Mouse (Mus musculus): Measurements from ENCODE around the gene Foxk2. TPM values are rescaled to one million over a fixed set of nuclear protein-coding genes. Genes with fewer than 3 reads are reported as not detected.

Gene Foxk2
- polyA plus RNA-seq (2014; fragmentation: Nextera tagmentation; extraction: Ambion mirVana), result 9.6 and 11.6 TPM in 2 replicates

DNA sequence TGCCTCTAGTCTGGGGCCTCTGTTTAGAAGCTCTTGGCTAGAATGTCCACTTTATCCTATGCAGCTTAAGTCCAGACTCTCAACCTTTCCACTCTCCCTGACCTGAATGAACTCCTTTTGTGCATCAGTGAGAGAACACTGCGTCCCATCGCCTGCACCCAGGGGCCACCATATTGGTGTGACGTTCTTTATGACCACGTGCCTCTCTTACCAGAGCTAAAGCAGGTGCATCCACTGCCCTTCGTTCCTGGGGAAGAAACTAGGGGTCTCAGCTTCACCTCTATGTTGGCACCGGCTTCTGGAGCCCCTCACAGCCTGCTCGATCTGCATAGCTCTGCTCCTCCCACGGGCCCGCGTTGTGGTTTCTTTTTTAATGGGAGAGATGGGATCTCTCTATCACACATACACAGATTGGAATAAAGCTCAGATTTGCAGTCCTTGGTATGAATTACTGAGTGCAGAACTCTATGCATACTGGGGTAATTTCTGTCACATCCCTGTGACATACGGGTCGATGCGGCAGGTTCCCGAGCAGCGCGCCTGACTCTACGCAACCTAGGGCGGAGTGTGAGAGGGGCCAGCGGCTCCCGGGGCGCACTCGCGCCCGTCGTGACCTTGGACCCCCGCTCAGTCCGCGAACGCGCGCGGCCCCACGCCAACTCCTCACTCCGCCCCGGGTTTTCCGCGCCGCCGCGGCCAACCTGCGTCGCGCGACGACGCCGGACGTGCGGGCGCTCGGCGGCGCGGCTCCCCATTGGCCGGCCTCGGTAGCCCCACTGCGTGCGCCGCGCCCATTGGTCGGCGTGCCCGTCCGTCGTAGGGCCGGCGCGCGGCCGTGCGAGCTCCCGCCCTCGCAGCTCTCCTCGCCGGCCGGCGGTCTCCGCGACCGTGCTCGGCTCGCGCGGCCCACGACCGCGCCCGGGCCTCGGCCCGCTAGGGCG lies at the start of gene Foxk2:
Foxk2 (plus strand) TSS at position 831 of the 941 bp plus-strand sequence.
- H3K36me3 ChIP-seq (ENCODE audit: control insufficient read depth, insufficient read depth, low read length), result peaks cover 21% of the 10 kb centered on the region; the same call in 1 of the 2 replicates
- H3K9ac ChIP-seq (replicated peaks; ENCODE audit: low read depth, low read length), result peak within 1 kb of the TSS; percentile 93
- peak; percentile 98 for ATAC-seq (ENCODE audit: insufficient number of reproducible peaks, insufficient read depth, low FRiP score, low read depth)
- H3K4me3 ChIP-seq (ENCODE audit: low read depth, low read length), result peak within 1 kb of the TSS; percentile 99
- H3K27ac ChIP-seq (ENCODE audit: low read length), result peak within 1 kb of the TSS; percentile 86
- WGBS, result under 1% methylated on average over 84 of the region's 91 CpGs
- H3K4me1 ChIP-seq (ENCODE audit: control insufficient read depth, insufficient read depth, low read length), result peaks cover 13% of the 10 kb centered on the region; the same call in 1 of the 2 replicates
- peak within 1 kb of the TSS; percentile 79 for H3K4me2 ChIP-seq (replicated peaks; ENCODE audit: low read depth, low read length)
- no peaks in the 10 kb centered on the region for H3K9me3 ChIP-seq (ENCODE audit: control insufficient read depth, low read depth, low read length)
- no peaks in the 10 kb centered on the region for H3K27me3 ChIP-seq (ENCODE audit: control insufficient read depth, insufficient read depth, low read length)

DNA sequence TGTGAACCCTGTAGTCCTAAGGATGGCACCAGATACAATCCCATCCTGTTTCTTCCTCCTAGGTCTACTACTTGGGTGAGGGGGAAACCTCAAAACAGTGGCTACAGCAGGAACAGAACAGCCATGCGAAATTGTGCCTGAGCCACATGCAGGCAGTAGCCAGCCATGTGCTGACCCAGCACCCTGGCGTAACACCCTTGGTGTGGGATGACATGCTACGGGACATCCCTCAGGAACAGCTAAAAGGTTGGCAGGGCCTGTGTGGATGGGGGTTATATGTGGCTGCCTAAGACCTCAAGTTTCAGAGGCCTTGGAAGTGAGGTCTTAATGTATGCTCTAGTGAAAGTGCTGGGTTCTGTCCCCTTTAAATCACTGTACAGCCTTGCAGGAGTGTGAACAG lies 43.0 kb upstream of the Foxk2 start:
- no peak overlapping the region for H3K4me3 ChIP-seq (ENCODE audit: low read depth, low read length)
- no peak overlapping the region for H3K4me2 ChIP-seq (replicated peaks; ENCODE audit: low read depth, low read length)
- H3K36me3 ChIP-seq (ENCODE audit: control insufficient read depth, insufficient read depth, low read length), result peaks cover 25% of the 10 kb centered on the region
- H3K27ac ChIP-seq (ENCODE audit: low read length), result no peak overlapping the region
- 92% methylated on average over 3 of the region's 3 CpGs for WGBS
- no peaks in the 10 kb centered on the region for H3K9me3 ChIP-seq (ENCODE audit: control insufficient read depth, low read depth, low read length)
- H3K9ac ChIP-seq (replicated peaks; ENCODE audit: low read depth, low read length), result no peak overlapping the region
- H3K27me3 ChIP-seq (ENCODE audit: control insufficient read depth, insufficient read depth, low read length), result no peaks in the 10 kb centered on the region
- no peak for ATAC-seq (ENCODE audit: insufficient number of reproducible peaks, insufficient read depth, low FRiP score, low read depth)
- H3K4me1 ChIP-seq (ENCODE audit: control insufficient read depth, insufficient read depth, low read length), result no peaks in the 10 kb centered on the region

DNA sequence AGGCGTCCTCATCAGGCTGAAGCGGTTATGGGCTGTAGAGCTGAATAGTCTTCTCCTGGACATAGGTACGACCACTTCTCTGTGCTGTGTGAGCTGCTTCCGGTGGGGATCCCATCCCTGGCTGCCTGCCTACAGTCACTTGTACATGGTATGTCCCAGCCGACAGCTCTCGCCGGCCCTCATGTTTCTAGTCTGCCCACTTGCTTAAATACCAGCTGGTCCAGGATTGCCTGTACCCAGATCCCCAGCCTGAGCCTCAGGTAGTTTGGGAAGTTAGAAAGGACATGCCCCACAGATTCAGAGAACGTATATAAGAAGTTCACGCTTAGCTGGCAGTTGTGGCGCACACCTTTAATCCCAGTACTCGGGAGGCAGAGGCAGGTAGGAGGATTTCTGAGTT lies 40.0 kb upstream of the Foxk2 start:
- Histone ChIP-seq H3K4me2 (replicated peaks; ENCODE audit: low read depth, low read length) (no peak overlapping the region), H3K27ac (ENCODE audit: low read length) (no peak overlapping the region), H3K36me3 (ENCODE audit: control insufficient read depth, insufficient read depth, low read length) (peaks cover 52% of the 10 kb centered on the region), H3K9ac (replicated peaks; ENCODE audit: low read depth, low read length) (no peak overlapping the region), H3K9me3 (ENCODE audit: control insufficient read depth, low read depth, low read length) (no peaks in the 10 kb centered on the region), H3K4me3 (ENCODE audit: low read depth, low read length) (no peak overlapping the region), H3K4me1 (ENCODE audit: control insufficient read depth, insufficient read depth, low read length) (no peaks in the 10 kb centered on the region), H3K27me3 (ENCODE audit: control insufficient read depth, insufficient read depth, low read length) (no peaks in the 10 kb centered on the region)
- no peak for ATAC-seq (ENCODE audit: insufficient number of reproducible peaks, insufficient read depth, low FRiP score, low read depth)
- 90% methylated on average over 11 of the region's 11 CpGs for WGBS

DNA sequence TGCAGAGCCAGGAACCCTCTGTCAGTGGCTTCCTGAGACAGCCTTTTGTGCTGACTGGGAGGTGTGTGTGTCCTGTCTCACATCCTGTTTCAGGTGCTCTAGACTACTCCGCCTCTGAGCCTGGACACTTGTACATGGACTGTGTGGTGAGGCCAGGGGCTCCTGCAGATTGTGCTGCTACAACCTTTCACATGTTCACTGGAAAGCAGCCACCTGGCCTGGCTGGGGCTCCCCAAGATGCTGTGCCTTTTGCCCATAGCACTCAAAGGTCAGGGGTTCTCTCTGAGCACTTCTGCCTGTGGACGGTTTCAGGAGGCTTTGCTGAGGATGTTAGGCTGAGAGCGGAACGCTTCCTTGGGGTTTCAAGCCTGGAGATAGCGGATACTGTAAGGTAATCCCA lies 39.0 kb upstream of the Foxk2 start:
- Histone ChIP-seq H3K27ac (ENCODE audit: low read length) (no peak overlapping the region), H3K36me3 (ENCODE audit: control insufficient read depth, insufficient read depth, low read length) (peaks cover 58% of the 10 kb centered on the region), H3K4me2 (replicated peaks; ENCODE audit: low read depth, low read length) (no peak overlapping the region), H3K9ac (replicated peaks; ENCODE audit: low read depth, low read length) (no peak overlapping the region), H3K27me3 (ENCODE audit: control insufficient read depth, insufficient read depth, low read length) (no peaks in the 10 kb centered on the region), H3K9me3 (ENCODE audit: control insufficient read depth, low read depth, low read length) (no peaks in the 10 kb centered on the region), H3K4me3 (ENCODE audit: low read depth, low read length) (no peak overlapping the region), H3K4me1 (ENCODE audit: control insufficient read depth, insufficient read depth, low read length) (no peaks in the 10 kb centered on the region)
- 76% methylated on average over 5 of the region's 5 CpGs for WGBS
- ATAC-seq (ENCODE audit: insufficient number of reproducible peaks, insufficient read depth, low FRiP score, low read depth), result no peak

DNA sequence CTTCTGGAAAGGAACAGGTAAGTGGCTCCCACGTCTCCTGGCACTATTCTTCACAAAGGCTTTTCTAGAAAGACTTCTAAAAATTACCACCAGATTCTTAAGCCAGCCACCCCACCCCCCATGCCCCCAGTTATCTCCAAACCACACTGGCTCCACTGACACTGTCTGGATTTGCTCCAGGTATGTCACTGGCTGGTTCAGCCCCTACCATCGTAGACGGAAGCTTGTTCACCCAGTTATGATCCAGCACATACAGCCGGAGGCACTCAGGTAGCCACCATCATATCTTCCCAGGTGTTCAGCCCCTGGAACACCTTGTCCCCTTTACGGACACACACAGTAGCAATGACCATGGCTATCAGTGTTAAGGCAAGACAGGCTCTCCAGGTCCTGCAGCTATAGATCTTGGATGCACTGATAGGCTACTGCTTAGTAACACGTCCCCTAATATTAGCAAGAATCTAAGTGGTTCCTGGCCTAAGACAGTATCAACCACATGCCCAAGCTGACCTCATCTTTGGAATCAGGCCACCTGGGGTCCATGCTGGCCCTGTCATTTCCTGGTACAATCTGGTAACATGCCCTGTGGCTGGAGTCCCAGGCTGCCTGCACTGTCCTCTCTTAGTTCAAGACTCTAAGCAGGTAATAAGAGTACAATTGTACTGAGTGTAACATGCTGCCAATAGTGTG lies 38.3 kb upstream of the Foxk2 start:
- 91% methylated on average over 6 of the region's 6 CpGs for WGBS
- H3K27me3 ChIP-seq (ENCODE audit: control insufficient read depth, insufficient read depth, low read length), result no peaks in the 10 kb centered on the region
- H3K4me1 ChIP-seq (ENCODE audit: control insufficient read depth, insufficient read depth, low read length), result peaks cover 4% of the 10 kb centered on the region; the same call in 1 of the 2 replicates
- peaks cover 62% of the 10 kb centered on the region for H3K36me3 ChIP-seq (ENCODE audit: control insufficient read depth, insufficient read depth, low read length)
- no peak for ATAC-seq (ENCODE audit: insufficient number of reproducible peaks, insufficient read depth, low FRiP score, low read depth)
- no peak overlapping the region for H3K9ac ChIP-seq (replicated peaks; ENCODE audit: low read depth, low read length)
- H3K4me3 ChIP-seq (ENCODE audit: low read depth, low read length), result no peak overlapping the region
- H3K4me2 ChIP-seq (replicated peaks; ENCODE audit: low read depth, low read length), result no peak overlapping the region
- H3K27ac ChIP-seq (ENCODE audit: low read length), result no peak overlapping the region
- no peaks in the 10 kb centered on the region for H3K9me3 ChIP-seq (ENCODE audit: control insufficient read depth, low read depth, low read length)

DNA sequence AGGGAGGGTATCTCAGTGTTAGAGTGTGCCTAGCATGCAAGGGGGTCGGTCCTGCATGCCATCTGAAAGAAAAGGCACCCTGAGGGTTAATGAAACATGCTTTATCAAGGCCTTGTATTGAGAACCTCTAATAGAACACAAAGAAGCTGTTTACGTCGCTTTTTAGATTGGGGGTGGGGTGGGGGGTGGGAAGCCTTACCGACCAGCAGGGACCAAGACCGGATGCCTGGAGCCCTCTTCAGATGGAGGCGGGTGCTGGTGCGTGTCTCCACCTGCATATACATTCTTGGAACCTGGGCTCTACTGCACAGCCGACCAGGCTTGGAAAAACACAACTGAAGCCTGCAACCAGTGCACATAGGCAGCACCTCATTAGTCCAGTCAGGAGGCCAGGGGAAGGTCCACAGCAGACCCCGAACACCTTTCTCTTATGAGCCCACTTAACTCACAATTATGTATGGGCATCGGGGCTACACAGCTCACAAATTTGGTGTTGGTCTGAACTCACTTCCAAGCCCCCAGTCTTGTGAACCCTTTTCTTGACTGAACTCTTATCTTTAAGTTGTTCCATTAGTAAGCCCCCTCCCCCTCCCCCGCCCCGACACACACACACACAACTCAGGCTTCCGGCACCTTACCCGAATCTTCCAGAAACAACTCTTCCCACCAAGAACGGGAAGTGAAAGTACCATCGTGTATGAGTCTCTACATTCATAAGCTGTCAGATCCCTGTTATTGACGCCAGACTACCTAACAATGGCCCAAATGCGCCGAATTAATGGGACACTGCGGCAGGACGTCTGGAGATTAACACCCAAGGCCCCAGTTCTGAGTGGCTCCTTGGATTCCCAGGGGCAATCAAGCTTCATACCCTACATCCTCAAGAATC lies 31.4 kb upstream of the Foxk2 start:
- peak overlapping the region; percentile 67 for H3K4me3 ChIP-seq (ENCODE audit: low read depth, low read length)
- H3K9me3 ChIP-seq (ENCODE audit: control insufficient read depth, low read depth, low read length), result no peaks in the 10 kb centered on the region
- WGBS, result 26% methylated on average over 21 of the region's 21 CpGs
- peak overlapping the region; percentile 47 for H3K9ac ChIP-seq (replicated peaks; ENCODE audit: low read depth, low read length)
- peaks cover 27% of the 10 kb centered on the region for H3K36me3 ChIP-seq (ENCODE audit: control insufficient read depth, insufficient read depth, low read length)
- H3K27ac ChIP-seq (ENCODE audit: low read length), result peak overlapping the region; percentile 72; the same call in 1 of the 2 replicates
- ATAC-seq (ENCODE audit: insufficient number of reproducible peaks, insufficient read depth, low FRiP score, low read depth), result peak; percentile 10; the same call in 1 of the 2 replicates
- H3K4me1 ChIP-seq (ENCODE audit: control insufficient read depth, insufficient read depth, low read length), result peaks cover 15% of the 10 kb centered on the region
- no peaks in the 10 kb centered on the region for H3K27me3 ChIP-seq (ENCODE audit: control insufficient read depth, insufficient read depth, low read length)
- peak overlapping the region; percentile 75 for H3K4me2 ChIP-seq (replicated peaks; ENCODE audit: low read depth, low read length)

DNA sequence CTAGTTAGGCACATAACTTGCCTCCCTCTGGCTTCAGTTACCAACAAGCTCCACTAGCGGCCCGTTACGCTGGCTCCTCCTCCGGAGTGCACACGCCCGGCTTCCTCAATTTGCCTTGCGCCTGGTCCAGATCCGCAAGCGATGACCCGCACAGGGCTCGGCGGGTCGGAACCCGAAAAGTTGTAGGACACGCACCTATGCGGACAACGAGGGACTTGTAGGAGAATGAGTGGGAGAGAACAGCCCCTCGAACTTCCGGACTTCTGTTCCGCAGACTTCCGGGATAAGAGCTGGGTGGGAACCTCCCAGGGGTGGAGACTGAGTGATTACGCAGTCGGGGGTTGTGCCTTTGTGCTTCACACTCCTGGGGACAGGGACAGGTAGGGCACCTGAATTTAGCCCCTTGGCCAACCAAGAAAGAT lies 30.8 kb upstream of the Foxk2 start, which contains the start of gene Cybc1:
Cybc1 (minus strand) TSS at position 305 of the 422 bp plus-strand sequence.
- Histone ChIP-seq H3K36me3 (ENCODE audit: control insufficient read depth, insufficient read depth, low read length) (peaks cover 21% of the 10 kb centered on the region), H3K9ac (replicated peaks; ENCODE audit: low read depth, low read length) (peak within 1 kb of the TSS; percentile 47), H3K27ac (ENCODE audit: low read length) (peak within 1 kb of the TSS; percentile 72; the same call in 1 of the 2 replicates), H3K9me3 (ENCODE audit: control insufficient read depth, low read depth, low read length) (no peaks in the 10 kb centered on the region), H3K27me3 (ENCODE audit: control insufficient read depth, insufficient read depth, low read length) (no peaks in the 10 kb centered on the region), H3K4me2 (replicated peaks; ENCODE audit: low read depth, low read length) (peak within 1 kb of the TSS; percentile 75), H3K4me3 (ENCODE audit: low read depth, low read length) (peak within 1 kb of the TSS; percentile 67), H3K4me1 (ENCODE audit: control insufficient read depth, insufficient read depth, low read length) (peaks cover 15% of the 10 kb centered on the region)
- ATAC-seq (ENCODE audit: insufficient number of reproducible peaks, insufficient read depth, low FRiP score, low read depth), result peak; percentile 90
- WGBS, result under 1% methylated on average over 23 of the region's 23 CpGs

All from stomach, embryonic 14.5 days (tissue).